Mouse (Mus musculus) cortical plate, adult 2 months (tissue): ENCODE results near the gene Pfdn2. TPM values are rescaled to one million over a fixed set of nuclear protein-coding genes. Genes with fewer than 3 reads are reported as not detected.

Experiments used
- H3K27ac ChIP-seq: fragments of 200-500 bp; 2 replicates; pipeline ENCODE4 v1.5.1; 2012; ENCODE audit warnings: low read length, control low read depth, inconsistent platforms; ENCODE audit not compliant: insufficient read depth
- H3K4me1 ChIP-seq: fragments of 200-500 bp; 2 replicates; pipeline ENCODE4 v1.6.1; 2011; ENCODE audit warnings: low read length; ENCODE audit not compliant: control insufficient read depth, insufficient read depth
- H3K4me3 ChIP-seq: fragments of 200-500 bp; 2 replicates; pipeline ENCODE4 v1.5.1; 2011; ENCODE audit warnings: mild to moderate bottlenecking, low read length, control low read depth; ENCODE audit not compliant: insufficient read depth
- CTCF ChIP-seq: fragments of 200-500 bp; IDR thresholded peaks from 2 replicates; pipeline ENCODE4 v1.5.1; 2011; ENCODE audit warnings: mild to moderate bottlenecking, control low read depth, low read length; ENCODE audit not compliant: insufficient read depth; ENCODE audit errors: extremely low read depth
- POLR2A ChIP-seq: fragments of 200-500 bp; IDR thresholded peaks from 2 replicates; pipeline ENCODE4 v1.6.1; 2011; ENCODE audit warnings: mild to moderate bottlenecking, low read length, control low read depth; ENCODE audit not compliant: insufficient read depth; ENCODE audit errors: extremely low read depth
- polyA plus RNA-seq: library from polyadenylated mRNA; depleted of rRNA; stranded (reverse); fragments of >200 nt; gene quantifications from 2 replicates; pipeline ENCODE4 v1.2.3, GENCODE M21; 2012

Pfdn2 gene
- polyA plus RNA-seq, 1 experiment, result 141 TPM

DNA sequence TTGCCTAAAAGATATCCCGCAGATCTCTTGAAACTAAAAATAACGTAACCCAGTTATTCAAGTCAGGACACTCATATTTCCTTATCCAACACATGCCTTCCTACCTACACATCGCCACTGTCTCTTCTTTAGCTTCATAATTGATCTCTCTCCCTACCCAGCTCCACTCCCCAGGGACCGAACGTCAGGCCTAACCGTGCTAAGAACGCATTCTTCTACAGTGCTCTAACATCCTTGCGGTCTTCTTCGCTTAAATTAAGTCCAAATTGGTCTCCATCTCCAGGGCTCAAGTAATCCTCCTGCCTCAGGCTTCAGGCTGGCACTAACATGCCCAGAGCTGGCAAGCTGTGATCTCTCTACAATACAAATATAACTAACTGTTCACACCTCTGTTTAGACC is 17.2 kb upstream of the Pfdn2 start:
- peak overlapping the region; percentile 71 for H3K4me3 ChIP-seq
- H3K4me1 ChIP-seq, result peaks cover 6% of the 10 kb centered on the region
- peak overlapping the region; percentile 61; the same call in 1 of the 2 replicates for H3K27ac ChIP-seq
- TF ChIP-seq POLR2A, result no peak
- no peak for TF ChIP-seq CTCF

DNA sequence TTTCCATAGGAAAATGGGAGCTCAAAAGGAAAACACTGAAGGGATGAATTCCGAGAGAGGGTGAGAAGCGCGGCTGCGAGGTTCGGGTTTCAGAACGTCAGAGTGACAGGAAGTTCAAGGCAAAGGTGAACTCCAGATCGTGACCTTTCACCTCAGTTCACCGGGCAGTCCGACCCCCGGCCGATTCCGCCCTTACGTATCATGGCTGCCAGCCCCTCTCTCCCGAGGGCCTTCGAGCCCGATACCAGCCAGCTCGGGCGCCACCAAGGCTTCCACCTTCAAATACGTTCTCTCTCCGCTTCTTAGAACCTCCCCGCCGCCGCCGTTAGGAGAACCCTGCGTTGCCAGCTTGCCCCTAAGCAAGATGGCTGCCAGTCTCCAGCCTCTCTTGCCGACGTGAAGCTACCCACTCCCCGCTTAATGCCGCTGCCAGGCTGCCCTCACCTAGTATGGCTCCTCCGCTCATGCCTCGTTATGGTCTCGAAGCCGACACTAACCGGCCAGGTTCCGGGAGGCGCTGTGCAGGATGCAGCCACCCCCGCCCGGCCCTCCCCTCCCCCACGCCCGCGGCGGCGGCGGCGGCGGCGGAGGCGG is 16.5 kb upstream of the Pfdn2 start, which contains the start of gene Dedd:
Dedd (plus strand) TSS at position 307 of the 594 bp plus-strand sequence.
- H3K27ac ChIP-seq, result peak within 1 kb of the TSS; percentile 61
- H3K4me3 ChIP-seq, result peak within 1 kb of the TSS; percentile 71
- TF ChIP-seq POLR2A (peak; percentile 67), CTCF (no peak)
- H3K4me1 ChIP-seq, result peaks cover 8% of the 10 kb centered on the region

DNA sequence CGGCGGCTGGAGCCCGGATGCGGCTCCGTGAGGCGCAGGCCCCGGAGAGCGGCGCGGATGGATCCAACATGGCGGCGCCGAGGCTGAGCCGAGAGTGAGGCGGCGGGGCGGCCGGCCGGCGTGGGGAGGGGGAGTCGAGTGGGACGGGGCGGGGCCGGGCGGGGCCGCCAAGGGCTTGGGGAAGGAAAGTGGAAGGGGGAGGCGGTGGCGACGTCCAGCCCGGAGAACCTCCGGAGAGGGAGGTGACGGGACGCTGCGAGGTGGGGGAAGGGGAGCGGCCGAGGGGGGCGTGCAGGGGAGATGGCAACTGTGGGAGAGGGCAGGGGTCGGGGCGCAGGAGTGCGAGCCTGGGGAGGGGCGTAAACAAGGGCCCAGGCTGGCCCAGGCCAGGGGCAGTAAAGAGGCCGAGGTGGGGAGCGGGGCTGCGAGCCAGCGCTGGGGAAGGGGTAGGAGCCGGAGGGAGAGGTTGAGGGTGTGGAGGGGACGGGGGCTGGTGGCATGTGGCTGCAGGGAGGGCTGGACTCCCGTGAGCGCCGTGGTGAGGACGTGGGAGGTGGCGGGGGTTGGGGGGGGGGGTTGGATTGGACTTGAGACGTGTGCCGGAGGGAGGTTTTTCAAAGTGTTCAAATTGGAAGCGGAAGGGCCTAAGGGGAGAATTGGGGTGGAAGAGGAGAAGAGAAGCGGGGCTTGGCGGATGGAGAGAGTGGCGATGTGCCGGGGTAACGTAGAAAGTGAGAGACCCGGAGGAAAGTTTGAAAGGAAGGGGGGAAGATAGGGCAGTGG is 15.8 kb upstream of the Pfdn2 start:
- Histone ChIP-seq H3K4me1 (peaks cover 8% of the 10 kb centered on the region), H3K4me3 (peak overlapping the region; percentile 71), H3K27ac (no peak overlapping the region)
- TF ChIP-seq POLR2A, result no peak
- no peak for TF ChIP-seq CTCF

DNA sequence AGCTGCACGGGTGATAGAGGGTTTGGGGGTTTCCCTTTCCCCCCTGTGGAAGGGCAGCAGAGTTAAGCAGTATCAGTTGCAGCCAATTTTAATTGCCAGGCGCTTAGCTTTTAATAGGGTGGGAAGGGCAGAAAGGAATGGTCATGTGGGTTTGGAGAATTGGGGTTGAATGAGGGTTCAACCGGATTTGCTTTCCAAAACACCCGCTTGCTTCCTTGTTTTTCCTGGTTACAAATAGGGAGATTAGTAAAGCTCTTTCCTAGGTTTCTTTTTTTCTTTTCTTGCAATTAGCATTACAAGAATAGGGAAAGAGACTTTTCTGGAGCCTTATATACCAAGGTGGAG is 15.3 kb upstream of the Pfdn2 start:
- H3K4me3 ChIP-seq, result peak overlapping the region; percentile 71
- TF ChIP-seq POLR2A (no peak), CTCF (no peak)
- peaks cover 8% of the 10 kb centered on the region for H3K4me1 ChIP-seq
- H3K27ac ChIP-seq, result no peak overlapping the region

DNA sequence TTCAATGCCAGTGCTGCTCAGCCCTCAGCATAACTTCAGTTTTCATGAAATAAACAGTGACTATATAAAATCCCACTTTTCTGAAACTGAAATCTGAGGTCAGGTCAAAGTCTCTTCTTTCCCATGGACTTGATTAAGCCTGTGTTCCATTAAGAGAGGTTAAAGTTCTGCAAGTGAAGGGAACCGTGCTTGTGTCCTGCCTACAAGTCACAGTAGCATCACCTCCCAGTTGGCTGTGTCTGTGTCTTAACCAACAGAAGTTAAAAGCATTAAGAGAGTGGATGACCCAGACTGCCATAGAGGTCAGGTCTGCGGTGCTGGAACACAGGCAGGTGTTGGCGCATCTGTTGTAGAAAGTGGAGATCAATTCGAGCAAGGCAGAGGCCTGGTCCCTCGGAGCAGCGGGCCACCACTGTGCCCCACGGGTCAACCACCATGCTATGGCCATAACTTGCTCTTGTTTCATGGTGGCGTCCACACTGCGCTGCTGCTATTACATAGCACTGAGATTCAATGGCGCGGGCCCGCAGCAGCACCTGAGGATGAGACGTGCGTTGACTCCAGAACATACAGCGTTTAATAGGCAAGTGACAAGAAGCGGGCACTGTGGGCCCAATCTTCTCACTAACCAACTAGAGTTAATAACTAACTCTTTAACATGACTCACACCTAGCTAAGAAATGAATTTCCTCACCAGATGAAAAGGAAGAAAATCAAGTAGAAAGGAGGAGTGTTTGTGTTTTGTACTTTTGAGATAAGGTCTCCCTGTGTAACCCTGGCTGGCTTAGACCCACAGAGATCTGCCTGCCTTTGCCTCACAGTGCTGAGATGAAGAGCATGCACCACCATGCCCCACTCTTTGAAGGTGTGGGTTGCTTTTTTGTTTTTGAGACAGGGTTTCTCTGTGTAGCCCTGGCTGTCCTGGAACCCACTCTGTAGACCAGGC is 2.9 kb upstream of the Pfdn2 start:
- Histone ChIP-seq H3K27ac (no peak overlapping the region), H3K4me1 (peaks cover 2% of the 10 kb centered on the region), H3K4me3 (no peak overlapping the region)
- no peak for TF ChIP-seq CTCF
- TF ChIP-seq POLR2A, result no peak

DNA sequence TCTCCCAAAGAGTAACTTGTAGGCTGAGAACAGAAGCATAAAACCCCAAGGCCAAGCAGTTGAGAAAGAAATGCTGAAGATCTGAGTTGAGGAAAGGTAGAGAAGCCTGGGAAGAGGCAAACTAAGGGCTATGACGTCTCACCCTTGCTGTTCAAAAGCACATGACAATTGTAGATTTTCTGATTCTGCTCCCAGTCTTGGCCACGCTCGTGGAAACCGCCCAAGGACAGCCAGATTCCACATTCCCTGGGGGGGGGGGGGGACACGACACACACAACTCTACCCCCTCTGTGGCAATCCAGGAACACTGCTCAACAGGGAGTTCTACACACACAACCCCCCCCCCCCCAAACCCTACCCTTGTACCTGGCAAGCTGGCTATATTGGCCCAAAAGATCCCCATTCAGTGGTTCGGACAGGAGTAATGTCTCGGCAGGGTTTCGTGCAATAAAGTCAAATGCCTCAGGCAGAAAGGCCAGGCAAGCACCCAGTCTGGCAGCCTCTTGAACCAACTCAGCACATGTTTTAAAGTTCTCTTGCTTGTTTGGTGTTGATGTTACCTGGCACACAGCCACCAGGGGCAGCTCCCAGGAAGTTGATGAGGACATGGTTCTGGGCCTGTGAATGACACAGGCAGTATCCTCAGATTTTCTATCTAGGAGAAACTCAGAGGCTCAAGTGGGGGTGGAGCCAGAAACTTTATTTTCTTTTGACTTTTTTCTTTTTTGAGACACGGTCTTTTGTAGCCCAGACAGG is 1.4 kb upstream of the Pfdn2 start:
- no peak overlapping the region for H3K27ac ChIP-seq
- H3K4me1 ChIP-seq, result peaks cover 4% of the 10 kb centered on the region
- TF ChIP-seq POLR2A, result no peak
- TF ChIP-seq CTCF, result no peak
- H3K4me3 ChIP-seq, result peak overlapping the region; percentile 85; the same call in 1 of the 2 replicates

DNA sequence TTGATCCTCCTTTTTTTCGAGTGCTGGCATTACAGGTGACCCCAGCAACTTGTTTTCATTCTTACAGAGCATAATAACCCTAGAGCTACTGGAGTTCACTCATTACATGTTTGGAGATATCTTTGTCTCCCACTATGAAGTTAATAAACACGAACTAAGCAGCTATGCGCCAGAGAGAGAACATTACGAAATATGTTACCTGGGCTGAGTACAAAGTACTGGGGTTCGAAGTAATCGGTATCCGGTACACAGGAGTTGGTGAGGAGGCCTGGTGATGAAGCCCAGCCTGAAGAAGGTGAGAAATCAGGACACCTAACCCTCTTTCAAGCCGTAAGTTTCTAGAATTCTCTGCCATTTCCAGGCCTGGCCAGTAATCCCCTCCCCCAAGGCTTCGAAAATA is 755 bp upstream of the Pfdn2 start:
- Histone ChIP-seq H3K27ac (no peak overlapping the region), H3K4me1 (peaks cover 5% of the 10 kb centered on the region)
- TF ChIP-seq CTCF (no peak), POLR2A (no peak)

GRCm38 (mm10) chr1:171346095-171346450 is 603 bp downstream of the Pfdn2 start:
- TF ChIP-seq CTCF (no peak), POLR2A (no peak)
- no peak overlapping the region for H3K27ac ChIP-seq
- H3K4me1 ChIP-seq, result peaks cover 5% of the 10 kb centered on the region
- H3K4me3 ChIP-seq, result peak overlapping the region; percentile 85

More for the DNA sequence above, 755 bp upstream of the Pfdn2 start:
- H3K4me3 ChIP-seq, result peak overlapping the region; percentile 85

DNA sequence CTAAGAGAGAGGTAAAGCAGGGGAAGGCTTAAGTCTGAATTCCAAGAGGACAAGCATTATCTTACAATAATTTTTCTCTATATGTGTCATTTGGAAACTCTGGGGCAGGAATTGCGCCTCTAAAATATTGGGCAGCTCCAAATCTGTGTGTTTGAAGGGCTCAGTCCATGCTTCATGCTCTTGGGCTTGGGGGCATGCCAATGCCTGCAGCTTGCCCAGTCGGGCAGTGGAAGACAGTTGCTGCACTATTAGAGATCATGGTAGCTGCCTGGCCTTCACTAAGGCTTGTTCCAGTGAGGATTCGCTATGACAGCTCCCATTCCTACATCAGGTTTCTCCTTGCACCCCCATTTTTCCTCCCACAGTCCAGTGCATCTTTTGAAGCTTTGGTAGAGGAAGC is 3.2 kb downstream of the Pfdn2 start:
- Histone ChIP-seq H3K4me1 (peaks cover 5% of the 10 kb centered on the region), H3K4me3 (no peak overlapping the region), H3K27ac (no peak overlapping the region)
- TF ChIP-seq POLR2A (no peak), CTCF (no peak)
